Mouse (Mus musculus) heart, postnatal 4 days (tissue): Measurements from ENCODE around the gene Nudt17. TPM values are rescaled to one million over a fixed set of nuclear protein-coding genes. Genes with fewer than 3 reads are reported as not detected.
"Not testable (repeated sequence)": the region's sequence is repeated elsewhere in the genome, so short reads cannot be mapped to it uniquely, and the experiment has no call there.

Experiments
- DNase-seq: peaks from one replicate; pipeline ENCODE4 v3.0.0; 2021
- total RNA-seq, 2 experiments: library from RNA; stranded (reverse); gene quantifications; 2 replicates each; pipeline ENCODE4 v1.2.3; 2021

The Nudt17 gene
- total RNA-seq, 2 experiments from 2014 or later = 3.5 to 3.6 TPM

GRCm38 (mm10) chr3:96701003-96701402 lies 7.4 kb downstream of the Nudt17 start:
- DNase-seq = no peak

DNA sequence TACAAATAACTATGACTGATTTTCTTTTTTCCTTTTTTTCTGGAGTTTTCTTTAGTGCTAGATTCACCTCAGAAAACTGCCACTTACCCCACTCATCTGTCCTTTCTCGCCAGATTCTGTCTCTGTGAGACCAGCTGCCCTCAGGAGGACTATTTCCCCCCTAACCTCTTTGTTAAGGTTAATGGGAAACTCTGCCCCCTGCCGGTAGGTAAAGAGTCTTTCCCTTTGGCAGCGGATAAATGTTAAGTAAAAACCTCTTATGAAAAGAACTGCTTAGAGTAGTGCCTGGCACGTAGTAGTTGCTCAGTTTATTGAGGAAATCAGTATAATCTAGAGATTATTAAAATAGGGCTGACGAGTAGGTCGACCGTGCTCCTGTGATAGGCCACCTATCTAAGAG lies 8.0 kb downstream of the Nudt17 start:
- DNase-seq = peak; percentile 46

GRCm38 (mm10) chr3:96698993-96699690 lies 9.2 kb downstream of the Nudt17 start:
- no peak for DNase-seq

DNA sequence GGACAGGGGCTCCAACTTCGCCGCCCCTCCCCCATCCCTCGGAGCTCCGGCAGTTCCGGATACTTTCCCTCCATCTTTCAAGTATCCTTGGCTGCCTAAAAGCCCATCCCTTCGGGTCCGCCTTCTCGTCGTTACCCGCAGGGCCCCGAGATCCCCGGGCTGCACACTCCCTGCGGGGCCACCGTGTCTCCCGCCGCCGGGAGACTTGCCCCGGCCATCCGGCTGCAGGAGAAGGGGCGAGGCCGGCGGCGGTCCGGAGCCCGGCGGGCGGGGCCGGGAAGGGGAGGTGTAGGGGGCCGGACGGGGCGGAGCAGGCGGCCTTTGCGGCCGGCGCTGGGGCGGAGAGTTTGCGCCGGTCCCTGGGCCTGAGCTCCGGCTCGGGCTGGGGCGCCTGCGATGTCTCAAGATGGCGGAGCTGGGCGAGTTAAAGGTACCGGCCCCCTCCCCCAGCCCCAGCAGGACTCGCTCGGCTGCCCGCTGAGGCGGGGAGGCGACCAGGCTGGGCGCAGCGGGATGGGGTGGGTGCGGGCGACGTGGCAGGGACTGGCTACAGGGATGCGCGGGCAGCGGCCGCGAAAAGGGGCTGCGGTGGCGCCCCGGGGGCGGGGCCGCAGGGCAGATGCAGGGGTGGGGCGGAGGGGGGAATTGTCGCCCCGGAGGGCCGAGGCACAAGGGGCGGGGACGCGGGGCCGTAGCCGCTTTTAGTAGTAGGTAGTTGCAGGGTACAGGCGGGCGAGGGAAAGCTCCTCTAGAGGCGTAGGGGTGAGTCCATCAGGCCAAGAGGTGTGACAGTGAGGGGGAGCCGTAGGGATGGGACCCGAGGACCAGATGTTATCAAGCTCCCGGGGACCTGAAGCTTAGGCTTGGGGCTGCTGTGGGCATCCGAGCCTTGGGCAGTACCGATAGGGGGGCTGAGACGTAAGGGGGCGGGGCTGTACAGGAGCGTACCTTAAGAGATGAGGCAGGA lies 11.3 kb downstream of the Nudt17 start:
- peak; percentile 93 for DNase-seq

GRCm38 (mm10) chr3:96696198-96696765 lies 12.1 kb downstream of the Nudt17 start, which contains the start of gene Pias3:
TSS of gene Pias3 (plus strand) at chr3:96696384.
- DNase-seq = peak; percentile 90

DNA sequence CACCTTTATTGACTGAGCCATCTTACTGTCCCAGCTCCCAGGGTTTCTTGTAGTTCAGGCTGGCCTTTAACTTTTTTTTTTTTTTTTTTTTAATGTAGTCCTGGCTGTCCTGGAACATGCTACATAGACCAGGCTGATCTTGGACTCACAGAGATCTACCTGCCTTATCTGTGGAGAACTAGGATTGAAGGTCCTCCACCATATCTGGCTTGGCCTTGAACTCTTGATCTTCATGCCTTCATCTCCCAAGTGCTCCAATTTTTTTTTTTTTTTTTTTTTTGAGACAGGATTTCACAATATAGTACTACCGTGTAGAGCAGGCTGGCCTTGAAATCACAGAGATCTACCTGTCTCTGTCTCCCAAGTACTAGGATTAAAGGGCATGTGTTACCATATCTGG lies 14.8 kb downstream of the Nudt17 start:
- DNase-seq = no peak

- DNase-seq = peak; percentile 68
These were observed 15.9 kb downstream of the Nudt17 start for GRCm38 (mm10) chr3:96692506-96692905.

DNA sequence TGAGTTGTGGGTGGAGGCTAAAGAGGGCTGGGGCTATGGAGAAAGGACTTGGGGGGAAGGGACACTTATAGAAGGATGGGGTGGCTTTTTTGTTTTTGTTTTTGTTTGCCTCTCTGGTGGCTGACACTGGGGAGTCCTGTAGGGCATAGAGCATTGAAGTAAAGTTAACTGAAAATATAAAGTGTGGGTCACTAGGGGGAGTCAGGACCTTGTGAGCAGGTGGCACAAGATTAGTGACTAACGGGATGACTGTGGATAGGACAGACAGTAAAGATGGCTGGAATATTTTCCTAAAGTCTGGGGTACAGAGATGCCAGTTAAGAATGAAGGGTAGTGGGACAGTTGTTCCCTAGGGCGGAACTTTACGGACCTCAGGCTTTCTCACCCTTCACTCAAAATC lies 18.1 kb downstream of the Nudt17 start:
- no peak for DNase-seq

DNA sequence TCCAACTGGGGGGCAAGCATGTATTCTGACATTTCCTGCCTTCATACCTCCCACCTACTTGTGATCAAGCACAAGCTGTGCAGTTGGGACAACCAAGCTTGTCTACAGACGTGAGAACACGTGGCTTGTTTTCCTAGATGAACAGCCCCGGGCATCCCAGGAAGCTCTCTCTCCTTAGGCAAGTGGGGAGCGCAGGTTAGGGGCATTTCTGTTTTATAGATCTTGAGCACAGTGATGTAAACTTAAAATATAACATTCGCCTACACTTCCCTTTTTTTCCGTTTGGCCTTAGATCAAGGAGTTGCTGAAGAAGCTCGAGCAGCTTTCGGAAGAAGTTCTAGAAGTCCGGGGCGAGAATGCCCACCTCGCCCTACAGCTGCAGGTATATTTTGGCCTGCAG lies 19.5 kb downstream of the Nudt17 start:
- no peak for DNase-seq

DNA sequence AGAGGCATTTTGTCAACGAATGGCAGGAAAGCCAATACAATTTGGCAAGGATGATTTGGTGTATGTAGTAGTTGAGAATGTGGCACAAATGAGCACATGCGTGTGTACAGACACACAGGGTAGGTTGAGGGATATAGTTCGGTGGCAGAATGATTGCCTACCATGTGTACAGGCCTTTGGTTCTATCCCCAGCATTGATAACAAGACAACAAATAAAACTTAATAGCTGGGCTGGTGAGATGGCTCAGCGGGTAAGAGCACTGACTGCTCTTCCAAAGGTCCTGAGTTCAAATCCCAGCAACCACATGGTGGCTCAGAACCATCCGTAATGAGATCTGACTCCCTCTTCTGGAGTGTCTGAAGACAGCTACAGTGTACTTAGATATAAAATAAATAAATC lies 22.3 kb downstream of the Nudt17 start:
- not testable (repeated sequence) for DNase-seq

- DNase-seq = no peak
These were observed 23.6 kb downstream of the Nudt17 start for GRCm38 (mm10) chr3:96684822-96685156.

- DNase-seq = no peak
These were observed 24.1 kb downstream of the Nudt17 start for GRCm38 (mm10) chr3:96684151-96684821.

GRCm38 (mm10) chr3:96683496-96683895 lies 24.9 kb downstream of the Nudt17 start:
- no peak for DNase-seq

DNA sequence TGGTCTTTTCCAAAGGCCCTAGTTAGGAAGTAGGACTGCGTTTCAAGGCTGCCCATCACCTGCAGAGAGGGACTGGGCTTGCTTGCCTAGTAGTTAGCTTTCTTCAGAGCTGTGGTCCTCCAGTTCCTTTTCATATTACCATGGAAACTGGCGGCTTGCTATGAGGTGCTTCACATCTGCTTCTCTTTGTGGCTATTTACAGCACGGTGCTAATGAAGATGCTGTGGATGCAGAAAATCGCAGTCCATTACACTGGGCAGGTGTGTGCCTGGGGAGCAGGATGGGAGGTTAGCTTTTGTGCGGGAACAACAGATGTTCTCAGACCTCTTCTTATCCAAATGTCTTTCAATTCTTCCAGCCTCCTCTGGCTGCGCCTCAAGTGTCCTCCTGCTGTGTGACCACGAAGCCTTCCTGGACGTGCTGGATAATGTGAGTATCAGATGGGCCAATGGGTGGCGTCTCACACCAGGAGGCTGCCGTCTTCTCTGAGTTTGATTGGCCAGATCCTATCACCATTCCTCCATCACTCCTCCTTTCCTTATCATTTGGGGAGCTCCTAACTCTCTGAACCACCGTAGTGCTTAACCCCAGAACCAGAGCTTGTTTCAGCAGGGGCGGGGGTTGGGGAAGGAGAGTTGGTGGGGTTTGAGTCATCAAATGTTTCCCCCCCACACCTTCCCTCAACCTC lies 27.9 kb downstream of the Nudt17 start:
- no peak for DNase-seq

GRCm38 (mm10) chr3:96679159-96679674 lies 29.1 kb downstream of the Nudt17 start:
- DNase-seq = no peak

DNA sequence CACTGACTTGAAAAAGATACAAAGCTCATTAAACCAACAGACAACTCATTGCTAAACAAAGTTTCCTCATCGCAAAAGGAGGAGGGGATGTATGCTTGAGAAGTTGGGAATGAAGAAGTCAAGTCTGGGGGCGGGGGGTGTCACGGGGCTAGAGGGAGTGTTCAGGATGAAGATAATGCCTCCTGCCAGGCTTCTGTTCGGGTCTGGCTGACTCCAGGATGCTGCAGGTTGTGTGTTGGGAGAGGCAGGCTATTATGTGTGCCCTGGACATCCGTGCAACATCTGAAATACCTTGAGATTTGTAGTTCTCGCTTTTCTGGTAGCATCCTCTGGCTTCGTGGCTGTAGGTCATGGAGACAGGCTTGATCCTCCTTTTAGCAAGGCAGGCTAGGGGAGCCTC lies 29.9 kb downstream of the Nudt17 start:
- no peak for DNase-seq

DNA sequence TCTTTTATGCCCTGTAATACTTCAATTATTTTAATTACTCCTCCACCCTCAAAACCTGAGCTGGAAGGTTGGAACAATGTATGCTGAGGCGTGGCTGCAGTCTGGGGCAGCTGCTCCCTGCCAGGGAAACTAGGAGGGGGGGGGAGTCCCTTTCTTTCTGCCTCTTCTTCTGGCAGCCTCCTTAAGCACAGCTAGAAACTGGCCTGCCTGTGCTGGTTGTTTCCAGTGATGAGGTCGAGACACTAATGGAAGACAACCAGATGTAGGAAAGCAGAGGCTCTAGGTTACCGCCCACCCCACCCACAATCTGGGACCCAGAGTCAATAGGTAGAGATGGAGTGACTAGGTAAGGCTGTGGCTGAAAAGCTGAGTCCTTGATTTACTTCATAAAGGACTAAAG lies 32.7 kb downstream of the Nudt17 start:
- DNase-seq = no peak

DNA sequence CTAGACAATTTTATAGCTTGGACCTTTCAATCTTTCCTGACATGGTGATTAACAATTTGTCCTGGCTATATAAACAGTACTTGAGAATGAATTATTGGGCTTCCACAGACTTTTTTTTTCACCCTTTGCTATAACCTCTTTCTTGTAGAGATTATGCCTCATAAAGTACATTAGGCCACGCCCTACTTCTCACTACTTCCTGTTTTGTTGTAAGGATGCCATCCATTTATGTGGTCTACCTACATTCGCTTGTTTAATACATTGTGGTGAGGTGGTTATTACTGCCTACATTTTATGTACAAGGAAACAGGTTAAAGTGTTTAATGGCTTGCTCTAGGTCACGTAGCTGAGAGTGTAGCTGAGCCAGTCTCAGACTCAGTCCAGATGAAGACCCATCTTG lies 33.2 kb downstream of the Nudt17 start:
- DNase-seq = no peak

DNA sequence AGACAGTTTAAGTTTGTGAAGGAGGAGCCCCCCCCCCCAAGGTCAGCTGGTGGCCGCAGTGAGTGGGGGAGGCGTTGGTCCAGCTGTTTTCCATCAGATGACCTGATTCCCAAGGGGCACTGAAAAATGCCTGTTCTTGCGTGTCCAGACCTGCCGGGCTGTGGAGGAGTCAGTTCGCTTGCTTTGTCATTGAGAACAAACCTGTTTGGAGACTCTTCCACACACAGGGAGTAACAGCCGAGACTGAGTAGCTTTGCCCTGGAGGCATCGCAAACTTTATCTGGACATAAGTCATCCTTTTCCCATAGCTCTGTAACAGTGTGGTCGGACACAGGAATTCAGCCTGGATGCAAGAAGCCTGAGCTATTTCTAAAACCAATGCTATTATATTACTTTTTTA lies 33.9 kb downstream of the Nudt17 start:
- DNase-seq = peak; percentile 18

DNA sequence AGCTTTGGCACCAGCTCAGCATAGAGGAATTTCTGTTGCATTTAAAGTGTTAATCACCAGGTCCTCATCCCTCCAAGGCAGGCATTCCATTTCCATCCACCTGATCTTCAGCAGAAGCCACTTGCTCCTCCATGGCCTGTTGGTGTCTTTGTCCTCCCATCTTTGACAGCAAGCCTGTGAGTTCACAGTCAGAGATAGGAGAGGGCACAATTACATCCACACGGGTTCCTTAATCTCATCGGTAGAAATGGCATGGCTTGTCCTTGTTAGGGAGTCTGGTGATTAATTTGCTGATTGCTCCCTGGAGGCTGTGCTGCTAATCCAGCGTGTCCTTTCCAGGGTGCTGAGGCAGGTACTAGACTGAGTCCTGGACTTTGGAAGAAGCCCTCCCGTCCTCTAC lies 34.8 kb downstream of the Nudt17 start:
- DNase-seq = no peak

GRCm38 (mm10) chr3:96671519-96671918 lies 36.8 kb downstream of the Nudt17 start:
- no peak for DNase-seq
